Mouse (Mus musculus) lung, adult 2 months (tissue): ENCODE measurements around the gene C77080.

Experiments
- CTCF ChIP-seq: fragments of 200-500 bp; IDR thresholded peaks from 2 replicates; pipeline ENCODE4 v1.5.1; 2011; ENCODE audit warnings: mild to moderate bottlenecking, low read length, control low read depth; ENCODE audit not compliant: insufficient read depth
- POLR2A ChIP-seq: fragments of 200-500 bp; IDR thresholded peaks from 2 replicates; pipeline ENCODE4 v1.6.1; 2011; ENCODE audit warnings: low read depth, mild to moderate bottlenecking, control low read depth, low read length, borderline replicate concordance; ENCODE audit errors: extremely low read depth

DNA sequence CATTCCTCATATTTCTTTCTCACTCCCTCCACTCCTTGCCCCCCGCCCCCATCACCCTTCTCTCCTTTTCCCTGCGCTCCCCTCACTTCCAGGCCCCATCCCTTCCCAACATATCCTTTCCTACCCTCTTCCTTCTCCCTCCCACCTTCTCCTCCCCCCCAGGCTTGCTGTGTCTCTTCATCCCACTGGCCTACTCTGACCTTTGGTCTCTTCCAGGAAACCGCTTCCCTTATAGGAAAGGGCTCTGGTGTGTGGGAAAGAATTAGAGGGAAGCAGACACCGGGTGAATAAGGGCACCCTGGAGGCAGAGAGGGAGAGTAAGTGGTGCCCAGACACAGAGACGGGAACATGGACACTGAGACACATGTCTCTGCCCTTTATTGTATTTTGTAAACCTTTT is 69.5 kb downstream of the C77080 start:
- TF ChIP-seq POLR2A (no peak), CTCF (no peak)
